Mouse (Mus musculus) liver, embryonic 15.5 days (tissue): Measurements from ENCODE around the gene Dus2. TPM values are rescaled to one million over a fixed set of nuclear protein-coding genes. Genes with fewer than 3 reads are reported as not detected.

ENCODE experiments used
- ATAC-seq: fragments of 200-750 bp; cut with Nextera tagmentation; 2 replicates; pipeline ENCODE4 v1.8.0; 2017; ENCODE audit warnings: moderate number of reproducible peaks, mild to moderate bottlenecking, moderate library complexity; ENCODE audit not compliant: insufficient read depth
- H3K27ac ChIP-seq: fragments of 300-500 bp; sonication (generic); replicated peaks from 2 replicates; pipeline ENCODE4 v1.5.1; 2015; ENCODE audit warnings: mild to moderate bottlenecking, inconsistent platforms
- H3K27me3 ChIP-seq: fragments of 300-500 bp; sonication (generic); 2 replicates; pipeline ENCODE4 v1.6.1; 2015; ENCODE audit warnings: mild to moderate bottlenecking, inconsistent platforms
- H3K36me3 ChIP-seq: fragments of 300-500 bp; sonication (generic); replicated peaks from 2 replicates; pipeline ENCODE4 v1.6.1; 2015; ENCODE audit warnings: moderate library complexity, mild to moderate bottlenecking, inconsistent platforms
- H3K4me1 ChIP-seq: fragments of 300-500 bp; sonication (generic); replicated peaks from 2 replicates; pipeline ENCODE4 v1.6.1; 2015; ENCODE audit warnings: inconsistent platforms
- H3K4me2 ChIP-seq: fragments of 300-500 bp; sonication (generic); 2 replicates; pipeline ENCODE4 v1.6.1; 2015; ENCODE audit warnings: moderate library complexity, mild to moderate bottlenecking, inconsistent platforms
- H3K4me3 ChIP-seq: fragments of 300-500 bp; sonication (generic); replicated peaks from 2 replicates; pipeline ENCODE4 v1.5.1; 2015; ENCODE audit warnings: mild to moderate bottlenecking, inconsistent platforms
- H3K9ac ChIP-seq: fragments of 300-500 bp; sonication (generic); 2 replicates; pipeline ENCODE4 v1.6.1; 2015; ENCODE audit warnings: moderate library complexity, mild to moderate bottlenecking, inconsistent platforms
- H3K9me3 ChIP-seq: fragments of 300-500 bp; sonication (generic); replicated peaks from 2 replicates; pipeline ENCODE4 v1.6.1; 2016; ENCODE audit warnings: inconsistent platforms
- WGBS: fragments of 180-500 bp; shearing (Covaris S2); methylation state at CpG from one replicate; pipeline ENCODE4 v1.1.7; 2015; ENCODE audit warnings: mixed read lengths; ENCODE audit not compliant: insufficient replicate concordance; 5-methylcytosine and 5-hydroxymethylcytosine counted together
- polyA plus RNA-seq: library from polyadenylated mRNA; unstranded; fragments of >200 nt; fragmentation: Nextera tagmentation; extraction: Ambion mirVana; gene quantifications from 2 replicates; pipeline ENCODE4 v1.2.1, GENCODE M21; 2015

The Dus2 gene
- polyA plus RNA-seq, 1 experiment from 2014 or later: 10.5 TPM

- H3K9ac ChIP-seq: no peak overlapping the region
- H3K27me3 ChIP-seq: no peaks in the 10 kb centered on the region
- no peak overlapping the region for H3K4me2 ChIP-seq
- no peak for ATAC-seq
- H3K4me3 ChIP-seq: no peak overlapping the region
- WGBS: 23% methylated on average over 3 of the region's 3 CpGs
- peaks cover 22% of the 10 kb centered on the region for H3K36me3 ChIP-seq
- H3K27ac ChIP-seq: no peak overlapping the region
- H3K4me1 ChIP-seq: peaks cover 30% of the 10 kb centered on the region
- H3K9me3 ChIP-seq: no peaks in the 10 kb centered on the region
These were observed 53.0 kb downstream of the Dus2 start for GRCm38 (mm10) chr8:106044151-106044550.

- ATAC-seq: peak; percentile 69
- peak overlapping the region; percentile 56 for H3K27ac ChIP-seq
- peaks cover 30% of the 10 kb centered on the region for H3K4me1 ChIP-seq
- no peaks in the 10 kb centered on the region for H3K9me3 ChIP-seq
- no peak overlapping the region for H3K4me3 ChIP-seq
- H3K4me2 ChIP-seq: no peak overlapping the region
- WGBS: 72% methylated on average over 11 of the region's 11 CpGs
- no peaks in the 10 kb centered on the region for H3K27me3 ChIP-seq
- H3K9ac ChIP-seq: no peak overlapping the region
- H3K36me3 ChIP-seq: peaks cover 35% of the 10 kb centered on the region
These were observed 55.9 kb downstream of the Dus2 start for GRCm38 (mm10) chr8:106046872-106047559.

DNA sequence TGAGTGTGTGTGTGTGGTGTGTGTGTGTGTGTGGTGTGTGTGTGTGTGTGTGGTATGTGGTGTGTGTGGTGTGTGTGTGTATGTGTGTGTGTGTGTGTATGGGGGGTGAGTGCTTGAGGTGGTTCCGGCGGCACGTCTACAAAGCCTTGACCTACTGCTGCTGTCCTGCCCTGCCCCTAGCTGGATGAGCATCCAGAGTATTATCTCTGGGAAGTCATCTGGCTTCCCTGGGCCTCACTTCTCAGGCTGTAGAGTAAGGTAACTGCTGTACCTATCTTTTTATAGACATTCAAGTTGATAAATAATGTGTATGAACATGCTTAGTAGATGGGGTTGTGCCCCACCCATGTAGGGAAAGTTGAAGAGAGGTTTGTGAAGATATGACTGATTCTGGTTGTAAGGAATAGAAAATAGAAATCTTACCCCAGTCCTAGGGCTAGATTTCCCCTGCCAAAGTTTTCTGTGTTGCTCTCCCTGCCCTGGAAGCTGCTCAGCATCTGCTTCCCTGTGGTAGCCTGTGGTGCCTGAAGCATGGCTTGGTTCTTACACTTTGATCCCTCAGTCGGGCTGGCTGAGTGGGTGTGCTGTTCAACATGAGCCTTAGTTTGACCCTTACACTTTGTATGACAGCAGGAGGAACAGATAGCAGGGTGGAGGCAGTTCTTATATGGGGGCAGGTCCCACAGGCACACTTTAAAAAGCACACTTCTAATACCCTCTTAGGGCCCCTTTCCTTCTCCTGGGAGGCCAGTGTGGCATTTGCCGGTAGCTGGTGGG is 56.9 kb downstream of the Dus2 start:
- H3K4me3 ChIP-seq: no peak overlapping the region
- H3K4me1 ChIP-seq: peaks cover 30% of the 10 kb centered on the region
- peaks cover 43% of the 10 kb centered on the region for H3K36me3 ChIP-seq
- peak; percentile 51 for ATAC-seq
- no peaks in the 10 kb centered on the region for H3K27me3 ChIP-seq
- peak overlapping the region; percentile 18 for H3K4me2 ChIP-seq
- H3K27ac ChIP-seq: peak overlapping the region; percentile 69
- H3K9me3 ChIP-seq: no peaks in the 10 kb centered on the region
- 53% methylated on average over 5 of the region's 5 CpGs for WGBS
- no peak overlapping the region for H3K9ac ChIP-seq

GRCm38 (mm10) chr8:106049840-106050239 is 58.7 kb downstream of the Dus2 start:
- Histone ChIP-seq H3K4me2 (no peak overlapping the region), H3K36me3 (peaks cover 47% of the 10 kb centered on the region), H3K9ac (no peak overlapping the region), H3K27ac (no peak overlapping the region), H3K4me3 (no peak overlapping the region), H3K27me3 (no peaks in the 10 kb centered on the region), H3K9me3 (no peaks in the 10 kb centered on the region), H3K4me1 (peaks cover 40% of the 10 kb centered on the region)
- ATAC-seq: no peak
- WGBS: 78% methylated on average over 6 of the region's 6 CpGs

GRCm38 (mm10) chr8:106051068-106051467 is 59.9 kb downstream of the Dus2 start:
- Histone ChIP-seq H3K4me3 (no peak overlapping the region), H3K4me2 (no peak overlapping the region), H3K27me3 (no peaks in the 10 kb centered on the region), H3K36me3 (peaks cover 40% of the 10 kb centered on the region), H3K27ac (no peak overlapping the region), H3K9me3 (no peaks in the 10 kb centered on the region), H3K4me1 (peaks cover 45% of the 10 kb centered on the region), H3K9ac (no peak overlapping the region)
- WGBS: 69% methylated on average over 3 of the region's 3 CpGs
- ATAC-seq: no peak

- Histone ChIP-seq H3K9ac (no peak overlapping the region), H3K27ac (no peak overlapping the region), H3K4me3 (no peak overlapping the region), H3K4me1 (peaks cover 36% of the 10 kb centered on the region), H3K4me2 (no peak overlapping the region), H3K36me3 (peaks cover 37% of the 10 kb centered on the region), H3K27me3 (no peaks in the 10 kb centered on the region), H3K9me3 (no peaks in the 10 kb centered on the region)
- no peak for ATAC-seq
- WGBS: 70% methylated on average over 9 of the region's 9 CpGs
These were observed 61.5 kb downstream of the Dus2 start for GRCm38 (mm10) chr8:106052510-106053089.

GRCm38 (mm10) chr8:106054190-106054811 is 63.2 kb downstream of the Dus2 start:
- 0 out of 2 replicates have a peak overlapping the region, but pooled peaks have one; percentile 41 for H3K27ac ChIP-seq
- H3K36me3 ChIP-seq: peaks cover 37% of the 10 kb centered on the region
- ATAC-seq: no peak
- H3K4me2 ChIP-seq: 0 out of 2 replicates have a peak overlapping the region, but pooled peaks have one; percentile 8
- 29% methylated on average over 6 of the region's 6 CpGs for WGBS
- H3K4me1 ChIP-seq: peaks cover 35% of the 10 kb centered on the region
- H3K4me3 ChIP-seq: no peak overlapping the region
- no peaks in the 10 kb centered on the region for H3K27me3 ChIP-seq
- H3K9me3 ChIP-seq: no peaks in the 10 kb centered on the region
- no peak overlapping the region for H3K9ac ChIP-seq

DNA sequence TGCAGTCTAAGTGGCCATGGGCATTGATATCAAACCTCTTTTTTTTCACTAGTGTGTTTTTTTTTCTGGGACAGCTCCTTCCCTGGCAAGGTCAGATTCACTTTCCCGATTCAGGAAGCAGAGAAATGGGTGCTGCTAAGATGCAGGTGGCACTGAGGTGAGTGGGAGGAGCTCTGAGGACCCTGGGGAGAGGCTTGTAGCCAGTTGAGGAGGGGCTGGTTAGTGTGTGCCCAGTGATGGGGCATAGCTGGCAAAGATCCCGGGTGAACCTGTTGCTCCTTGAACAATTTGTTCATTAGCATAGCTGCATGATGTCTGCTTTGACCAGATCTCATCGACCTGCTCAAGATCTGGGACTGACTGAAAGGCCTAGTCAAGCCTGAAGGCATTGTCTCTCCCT is 63.9 kb downstream of the Dus2 start:
- Histone ChIP-seq H3K4me1 (peaks cover 35% of the 10 kb centered on the region), H3K4me3 (no peak overlapping the region), H3K9me3 (no peaks in the 10 kb centered on the region), H3K27ac (no peak overlapping the region), H3K27me3 (no peaks in the 10 kb centered on the region), H3K4me2 (no peak overlapping the region), H3K36me3 (peaks cover 35% of the 10 kb centered on the region), H3K9ac (no peak overlapping the region)
- ATAC-seq: no peak
- 68% methylated on average over 3 of the region's 3 CpGs for WGBS

DNA sequence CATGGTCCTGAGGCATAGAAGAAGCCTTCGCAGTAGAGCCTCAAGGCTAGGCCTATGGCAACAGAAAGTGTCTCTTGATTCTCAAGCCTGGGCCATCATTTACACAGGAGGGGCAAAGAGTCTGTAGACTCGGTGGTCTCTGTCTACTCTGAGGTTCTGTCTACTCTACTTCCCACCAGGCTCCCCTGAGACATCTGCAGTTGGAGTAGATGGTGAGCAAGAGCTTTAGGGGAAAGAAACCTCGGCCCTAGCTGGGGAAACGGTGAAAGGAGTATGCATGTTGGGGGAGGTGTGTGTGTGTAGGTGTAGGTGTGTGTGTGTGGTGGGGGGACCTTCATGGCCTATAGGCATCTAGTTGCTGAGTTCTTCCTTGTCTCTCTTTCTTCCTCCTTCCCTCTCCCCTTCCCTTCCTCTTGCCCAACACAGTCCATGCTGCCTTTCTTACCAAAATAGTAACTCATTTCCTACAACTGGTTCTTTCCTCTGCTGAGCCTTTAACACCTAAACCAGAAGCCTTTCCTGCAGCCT is 65.4 kb downstream of the Dus2 start:
- Histone ChIP-seq H3K36me3 (peaks cover 20% of the 10 kb centered on the region), H3K27me3 (no peaks in the 10 kb centered on the region), H3K9ac (no peak overlapping the region), H3K27ac (no peak overlapping the region), H3K4me1 (peaks cover 43% of the 10 kb centered on the region), H3K9me3 (no peaks in the 10 kb centered on the region), H3K4me3 (no peak overlapping the region), H3K4me2 (no peak overlapping the region)
- WGBS: 70% methylated on average over 4 of the region's 4 CpGs
- no peak for ATAC-seq

GRCm38 (mm10) chr8:106058731-106059612 is 67.8 kb downstream of the Dus2 start, which contains the start of gene Nfatc3:
TSS of gene Nfatc3 (plus strand) at chr8:106058840.
- peak; percentile 95 for ATAC-seq
- Histone ChIP-seq H3K9me3 (no peaks in the 10 kb centered on the region), H3K27me3 (no peaks in the 10 kb centered on the region), H3K4me2 (peak within 1 kb of the TSS; percentile 89), H3K4me1 (peaks cover 57% of the 10 kb centered on the region), H3K36me3 (no peaks in the 10 kb centered on the region), H3K4me3 (peak within 1 kb of the TSS; percentile 89), H3K9ac (peak within 1 kb of the TSS; percentile 92), H3K27ac (peak within 1 kb of the TSS; percentile 98)
- under 1% methylated on average over 48 of the region's 52 CpGs for WGBS
